In genomic region chr2:167539536-167540476, GRCm38 (mm10) we compare ENCODE assay signal across 8 mouse cellular contexts. TPM values are rescaled to one million over a fixed set of nuclear protein-coding genes. Genes with fewer than 3 reads are reported as not detected.
DNase-seq lines count a peak whose midpoint lies in the region; ATAC-seq and TF ChIP-seq lines count a peak whose summit lies in the region.

No protein-coding gene starts in this region.

- WGBS in midbrain, embryonic 11.5 days = 17% methylated on average over 14 of the region's 14 CpGs
- WGBS in midbrain, embryonic 16.5 days = 18% methylated on average over 14 of the region's 14 CpGs
- 49% methylated on average over 14 of the region's 14 CpGs for WGBS in intestine, postnatal 0 days
- 55% methylated on average over 14 of the region's 14 CpGs for WGBS in small intestine, adult 2 months

- ATAC-seq in midbrain, embryonic 11.5 days (ENCODE audit: low FRiP score) = 0 out of 2 replicates have a peak, but pooled peaks have one; percentile 7
- ATAC-seq in midbrain, embryonic 16.5 days = no peak
- no peak for ATAC-seq in intestine, postnatal 0 days

- peaks cover 24% of the 10 kb centered on the region for H3K4me1 ChIP-seq in midbrain, embryonic 11.5 days (ENCODE audit: control insufficient read depth, insufficient read depth, low read length)
- H3K4me1 ChIP-seq in midbrain, embryonic 16.5 days (ENCODE audit: control insufficient read depth, insufficient read depth, low read length) = peaks cover 12% of the 10 kb centered on the region
- H3K4me1 ChIP-seq in intestine, postnatal 0 days (replicated peaks; ENCODE audit: control insufficient read depth, insufficient read depth, low read length) = no peaks in the 10 kb centered on the region
- H3K4me1 ChIP-seq in small intestine, adult 2 months (ENCODE audit: control insufficient read depth, insufficient read depth, insufficient read length, low read length) = peaks cover 14% of the 10 kb centered on the region

- H3K9ac ChIP-seq in midbrain, embryonic 11.5 days (ENCODE audit: low read length) = peak overlapping the region; percentile 31; the same call in 1 of the 2 replicates
- no peak overlapping the region for H3K9ac ChIP-seq in midbrain, embryonic 16.5 days (ENCODE audit: low read depth, low read length)
- peak overlapping the region; percentile 31; the same call in 1 of the 2 replicates for H3K9ac ChIP-seq in intestine, postnatal 0 days (ENCODE audit: low read depth, low read length)

- no peaks in the 10 kb centered on the region for H3K9me3 ChIP-seq in midbrain, embryonic 11.5 days (ENCODE audit: control insufficient read depth, low read length)
- no peaks in the 10 kb centered on the region for H3K9me3 ChIP-seq in midbrain, embryonic 16.5 days (replicated peaks; ENCODE audit: control insufficient read depth, low read length, poor library complexity, severe bottlenecking)
- H3K9me3 ChIP-seq in intestine, postnatal 0 days (ENCODE audit: control insufficient read depth) = no peaks in the 10 kb centered on the region

- intact Hi-C loops in gastrocnemius, adult 2 months (cut with DNase I) = loop anchor here (5.0 kb wide), 2 partner anchors 122 to 357 kb away; partner anchors contain the start of gene Gm20431

- no peaks in the 10 kb centered on the region for H3K36me3 ChIP-seq in midbrain, embryonic 11.5 days (ENCODE audit: control insufficient read depth, insufficient read depth, low read length)
- H3K36me3 ChIP-seq in midbrain, embryonic 16.5 days (ENCODE audit: control insufficient read depth, insufficient read depth, low read length) = no peaks in the 10 kb centered on the region
- peaks cover 9% of the 10 kb centered on the region; the same call in 1 of the 2 replicates for H3K36me3 ChIP-seq in intestine, postnatal 0 days (ENCODE audit: control insufficient read depth, insufficient read depth)
- H3K36me3 ChIP-seq in small intestine, adult 2 months (ENCODE audit: control insufficient read depth, insufficient read depth, low read length) = peaks cover 1% of the 10 kb centered on the region; the same call in 1 of the 2 replicates

- peaks cover 46% of the 10 kb centered on the region for H3K27me3 ChIP-seq in midbrain, embryonic 11.5 days (ENCODE audit: control insufficient read depth, insufficient read depth, low read length)
- peaks cover 36% of the 10 kb centered on the region for H3K27me3 ChIP-seq in midbrain, embryonic 16.5 days (ENCODE audit: control insufficient read depth, insufficient read depth, low read depth, low read length)
- H3K27me3 ChIP-seq in intestine, postnatal 0 days (replicated peaks; ENCODE audit: control insufficient read depth, insufficient read depth, low read length) = peaks cover 6% of the 10 kb centered on the region; the same call in 1 of the 2 replicates
- H3K27me3 ChIP-seq in small intestine, adult 2 months (ENCODE audit: control insufficient read depth, insufficient read depth, low read length) = no peaks in the 10 kb centered on the region

- peak overlapping the region; percentile 82 for H3K4me3 ChIP-seq in gastrocnemius, adult 2 months
- H3K4me3 ChIP-seq in midbrain, embryonic 11.5 days (ENCODE audit: low read depth, low read length) = peak overlapping the region; percentile 38
- no peak overlapping the region for H3K4me3 ChIP-seq in midbrain, embryonic 16.5 days (ENCODE audit: low read depth, low read length)
- H3K4me3 ChIP-seq in intestine, postnatal 0 days (ENCODE audit: low read depth, low read length) = peak overlapping the region; percentile 48
- H3K4me3 ChIP-seq in small intestine, adult 2 months (ENCODE audit: low read depth, low read length) = peak overlapping the region; percentile 40

- no peak for TF ChIP-seq CTCF in gastrocnemius, adult 2 months (IDR thresholded peaks at IDR 0.05)
- TF ChIP-seq CTCF in intestine, postnatal 0 days (IDR thresholded peaks at IDR 0.05; ENCODE audit: low read depth) = no peak
- no peak for TF ChIP-seq CTCF in small intestine, adult 2 months (IDR thresholded peaks at IDR 0.05; ENCODE audit: extremely low read depth, insufficient read length, insufficient replicate concordance, low read depth, low read length)

- no peak for TF ChIP-seq POLR2A in small intestine, adult 2 months (IDR thresholded peaks at IDR 0.05; ENCODE audit: low read depth, low read length)

- H3K4me2 ChIP-seq in midbrain, embryonic 11.5 days = peak overlapping the region; percentile 57; the same call in 1 of the 2 replicates
- no peak overlapping the region for H3K4me2 ChIP-seq in midbrain, embryonic 16.5 days (ENCODE audit: low read length)
- peak overlapping the region; percentile 84 for H3K4me2 ChIP-seq in intestine, postnatal 0 days (replicated peaks; ENCODE audit: low read depth)

- DNase-seq in gastrocnemius, adult 2 months = peak; percentile 51
- DNase-seq in gastrocnemius, adult 8-10 months (ENCODE audit: low spot score in 2 of 2) = no peak
- no peak for DNase-seq in midbrain, embryonic 11.5 days (ENCODE audit: low spot score, missing footprints)
- no peak for DNase-seq in urinary bladder, adult 18-20 months (ENCODE audit: low spot score in 2 of 2)
- no peak for DNase-seq in B cell, adult 2 months

- H3K27ac ChIP-seq in gastrocnemius, adult 2 months = peak overlapping the region; percentile 86
- H3K27ac ChIP-seq in midbrain, embryonic 11.5 days (ENCODE audit: low read depth, low read length) = no peak overlapping the region
- no peak overlapping the region for H3K27ac ChIP-seq in midbrain, embryonic 16.5 days (ENCODE audit: low read length)
- H3K27ac ChIP-seq in intestine, postnatal 0 days (ENCODE audit: low read depth, low read length) = no peak overlapping the region
- peak overlapping the region; percentile 21; the same call in 1 of the 2 replicates for H3K27ac ChIP-seq in small intestine, adult 2 months (ENCODE audit: insufficient read depth, low read depth, low read length)

RNA-seq across cellular contexts. Expression of gene Snai1, which starts 1.8 kb away (rescaled TPM):
- total RNA-seq in gastrocnemius, adult 2 months (2021) = 1 to 10 TPM; 1.1 to 1.2 TPM
- under 1 TPM; 0.24 to 0.94 (median 0.65) TPM for total RNA-seq in gastrocnemius, adult 8-10 months (2022)
- 18.4 and 20.8 TPM in 2 replicates for polyA plus RNA-seq in midbrain, embryonic 11.5 days (2014; fragmentation: Nextera tagmentation; extraction: Ambion mirVana)
- polyA plus RNA-seq in midbrain, embryonic 16.5 days (2015; fragmentation: Nextera tagmentation; extraction: Ambion mirVana) = 3.9 and 4.7 TPM in 2 replicates
- 5.4 and 8.0 TPM in 2 replicates for polyA plus RNA-seq in intestine, postnatal 0 days (2015; fragmentation: Nextera tagmentation; extraction: Ambion mirVana)
- polyA plus RNA-seq in small intestine, adult 2 months (2012; rRNA removed) = 12.1 and 13.2 TPM in 2 replicates

RNA-seq across cellular contexts. Expression of gene Spata2, which starts 47.1 kb away (rescaled TPM):
- 10 to 100 TPM; 18.4 to 18.9 TPM for total RNA-seq in gastrocnemius, adult 2 months (2021)
- total RNA-seq in gastrocnemius, adult 8-10 months (2022) = 10 to 100 TPM; 19.9 to 22.6 (median 20.4) TPM
- polyA plus RNA-seq in midbrain, embryonic 11.5 days (2014; fragmentation: Nextera tagmentation; extraction: Ambion mirVana) = 15.6 and 15.8 TPM in 2 replicates
- 32.2 and 34.4 TPM in 2 replicates for polyA plus RNA-seq in midbrain, embryonic 16.5 days (2015; fragmentation: Nextera tagmentation; extraction: Ambion mirVana)
- polyA plus RNA-seq in intestine, postnatal 0 days (2015; fragmentation: Nextera tagmentation; extraction: Ambion mirVana) = 11.5 and 13.5 TPM in 2 replicates
- polyA plus RNA-seq in small intestine, adult 2 months (2012; rRNA removed) = 25.4 and 54.9 TPM in 2 replicates

RNA-seq across cellular contexts. Expression of gene Rnf114, which starts 47.4 kb away (rescaled TPM):
- total RNA-seq in gastrocnemius, adult 2 months (2021) = 10 to 100 TPM; 40.0 to 40.9 TPM
- 10 to 100 TPM; 40.8 to 45.8 (median 43.0) TPM for total RNA-seq in gastrocnemius, adult 8-10 months (2022)
- 140 and 150 TPM in 2 replicates for polyA plus RNA-seq in midbrain, embryonic 11.5 days (2014; fragmentation: Nextera tagmentation; extraction: Ambion mirVana)
- polyA plus RNA-seq in midbrain, embryonic 16.5 days (2015; fragmentation: Nextera tagmentation; extraction: Ambion mirVana) = 111 and 121 TPM in 2 replicates
- polyA plus RNA-seq in intestine, postnatal 0 days (2015; fragmentation: Nextera tagmentation; extraction: Ambion mirVana) = 62.2 and 64.8 TPM in 2 replicates
- 50.5 and 116 TPM in 2 replicates for polyA plus RNA-seq in small intestine, adult 2 months (2012; rRNA removed)

Comparison
In these comparisons a context has a peak if more than half of its experiments do, and no peak if none do; other contexts are left out.
1. H3K27ac ChIP-seq: peak in gastrocnemius, adult 2 months (single experiment) and small intestine, adult 2 months (single experiment); none in midbrain, embryonic 11.5 days (single experiment), midbrain, embryonic 16.5 days (single experiment) and intestine, postnatal 0 days (single experiment).